Mouse (Mus musculus) C2C12 (cell line): ENCODE results near the gene Olfml2a. TPM values are rescaled to one million over a fixed set of nuclear protein-coding genes. Genes with fewer than 3 reads are reported as not detected.

ENCODE experiments used
- H3K27me3 ChIP-seq: one replicate; pipeline ENCODE4 v1.6.1; 2011; ENCODE audit not compliant: control insufficient read depth, insufficient read depth, insufficient read length
- H3K36me3 ChIP-seq: one replicate; pipeline ENCODE4 v1.6.1; 2011; ENCODE audit not compliant: control insufficient read depth, insufficient read depth
- H3K4me3 ChIP-seq: one replicate; pipeline ENCODE4 v1.5.1; 2011; ENCODE audit warnings: mild to moderate bottlenecking, control low read depth; ENCODE audit not compliant: poor library complexity, insufficient read depth, severe bottlenecking
- H3K79me2 ChIP-seq: one replicate; pipeline ENCODE4 v1.6.1; 2011; ENCODE audit not compliant: control insufficient read depth, insufficient read depth
- H3K79me3 ChIP-seq: one replicate; pipeline ENCODE4 v1.6.1; 2011; ENCODE audit warnings: low read depth, control low read depth
- H3ac ChIP-seq: one replicate; pipeline ENCODE3; 2011; ENCODE audit warnings: low read depth; ENCODE audit not compliant: control insufficient read depth, insufficient read length
- CEBPB ChIP-seq: IDR thresholded peaks from one replicate; pipeline ENCODE4 v1.6.1; 2011; ENCODE audit warnings: low read depth, mild to moderate bottlenecking, control low read depth, moderate library complexity
- CTCF ChIP-seq: IDR thresholded peaks from one replicate; pipeline ENCODE4 v1.5.1; 2011; ENCODE audit not compliant: control insufficient read depth, insufficient read depth, insufficient read length
- FOSL1 ChIP-seq: IDR thresholded peaks from one replicate; pipeline ENCODE4 v1.8.0; 2011; ENCODE audit warnings: mild to moderate bottlenecking, low read length; ENCODE audit not compliant: poor library complexity, insufficient read depth, severe bottlenecking
- MAX ChIP-seq: IDR thresholded peaks from one replicate; pipeline ENCODE4 v1.6.1; 2011; ENCODE audit warnings: mild to moderate bottlenecking, control low read depth
- MYOD1 ChIP-seq: IDR thresholded peaks from one replicate; pipeline ENCODE4 v1.6.1; 2011; ENCODE audit warnings: low read depth; ENCODE audit not compliant: control insufficient read depth, insufficient read length
- MYOG ChIP-seq: IDR thresholded peaks from one replicate; pipeline ENCODE4 v1.6.1; 2011; ENCODE audit not compliant: control insufficient read depth, insufficient read length; ENCODE audit errors: extremely low read depth
- USF1 ChIP-seq: IDR thresholded peaks from one replicate; pipeline ENCODE4 v1.6.1; 2011; ENCODE audit warnings: low read depth, mild to moderate bottlenecking, control low read depth, moderate library complexity
- polyA plus RNA-seq: library from polyadenylated mRNA; unstranded; fragments of >200 nt; fragmentation: generic; extraction: Trizol; gene quantifications from one replicate; pipeline ENCODE4 v1.2.1, GENCODE M21; 2012; ENCODE audit warnings: missing spikeins

Gene Olfml2a
- polyA plus RNA-seq, 1 experiment = not detected

DNA sequence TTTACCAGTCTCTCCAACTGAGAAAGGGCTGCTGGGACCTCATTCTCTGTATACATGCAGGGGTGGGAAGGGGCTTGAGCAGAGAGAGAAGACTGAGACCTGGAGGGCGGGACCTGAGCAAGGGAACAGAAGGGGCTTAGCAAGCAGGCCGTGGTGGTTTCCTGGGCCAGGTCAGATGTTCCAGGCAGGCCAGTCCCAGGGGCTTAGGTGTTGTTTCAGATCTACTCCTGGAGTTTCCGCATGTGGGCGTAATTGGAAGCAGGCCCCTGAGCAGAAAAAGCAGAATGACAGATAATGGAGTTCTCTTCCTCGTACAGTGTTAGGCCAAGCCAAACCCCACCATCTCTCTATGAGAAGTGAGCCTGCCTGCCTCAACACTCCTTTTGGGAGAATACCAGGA, 3.2 kb downstream of the Olfml2a start:
- Histone ChIP-seq H3K36me3 (no peaks in the 10 kb centered on the region), H3K4me3 (no peak overlapping the region), H3K27me3 (no peaks in the 10 kb centered on the region), H3ac (no peak overlapping the region), H3K79me2 (no peaks in the 10 kb centered on the region), H3K79me3 (no peaks in the 10 kb centered on the region)
- no peak for TF ChIP-seq MYOD1
- TF ChIP-seq CEBPB = no peak
- TF ChIP-seq MAX = no peak
- no peak for TF ChIP-seq FOSL1
- TF ChIP-seq CTCF = no peak
- no peak for TF ChIP-seq MYOG
- TF ChIP-seq USF1 = no peak

DNA sequence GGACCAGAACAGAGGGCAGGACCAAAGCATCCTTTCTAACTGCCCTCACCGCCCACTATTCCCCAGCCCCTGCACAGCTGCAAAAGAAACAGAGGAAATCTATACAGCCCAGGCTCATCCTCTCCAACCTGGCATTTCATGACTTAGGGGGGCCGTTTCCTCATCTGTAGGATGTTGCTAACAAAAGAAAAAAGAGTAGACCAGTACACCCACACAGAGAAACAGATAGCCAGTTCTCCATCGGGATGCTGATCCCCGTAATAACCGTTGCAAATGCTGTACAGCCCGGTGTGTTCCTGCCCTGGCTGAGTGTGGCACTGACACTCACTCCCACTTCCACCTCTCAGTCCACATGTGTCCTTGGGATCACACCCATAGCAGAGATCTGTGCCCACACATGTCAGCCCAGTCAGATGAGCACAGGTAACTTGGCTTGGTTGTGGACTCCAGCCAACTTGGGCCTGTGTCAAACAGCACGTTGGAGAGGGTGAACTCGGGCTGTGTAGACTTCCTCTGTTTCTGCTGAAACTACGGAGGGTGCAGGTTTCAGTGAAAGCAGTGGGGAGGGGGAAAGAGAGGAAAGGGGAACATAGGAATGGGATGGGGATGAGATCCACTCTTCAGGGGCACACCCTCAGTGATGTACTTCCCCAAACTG, 5.1 kb downstream of the Olfml2a start:
- Histone ChIP-seq H3K4me3 (no peak overlapping the region), H3ac (no peak overlapping the region), H3K79me3 (no peaks in the 10 kb centered on the region), H3K36me3 (no peaks in the 10 kb centered on the region), H3K79me2 (no peaks in the 10 kb centered on the region), H3K27me3 (no peaks in the 10 kb centered on the region)
- TF ChIP-seq USF1 (no peak), CEBPB (no peak), MYOD1 (no peak), MAX (no peak), FOSL1 (no peak)

DNA sequence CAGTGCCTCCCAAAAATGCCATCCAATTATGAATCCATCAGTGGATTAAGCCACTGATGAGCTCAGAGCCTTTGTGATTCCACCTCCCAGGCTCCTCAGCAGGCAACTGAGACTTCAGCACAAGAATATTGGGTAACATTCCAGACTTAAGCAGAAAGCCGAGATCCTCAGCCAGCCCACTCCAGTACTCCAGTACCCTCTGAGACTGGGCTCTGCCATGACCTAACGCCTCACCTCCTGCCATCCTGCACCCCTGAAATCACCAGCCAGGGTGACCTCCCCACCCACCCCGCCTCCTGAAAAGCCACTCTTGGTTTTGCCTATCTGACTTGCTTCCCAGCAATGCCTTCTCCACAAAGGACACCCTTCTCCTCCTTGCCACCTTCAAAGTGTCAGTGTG, 5.6 kb downstream of the Olfml2a start:
- Histone ChIP-seq H3K27me3 (no peaks in the 10 kb centered on the region), H3K79me3 (no peaks in the 10 kb centered on the region), H3ac (no peak overlapping the region), H3K79me2 (no peaks in the 10 kb centered on the region), H3K36me3 (no peaks in the 10 kb centered on the region), H3K4me3 (no peak overlapping the region)
- TF ChIP-seq USF1 = no peak
- no peak for TF ChIP-seq CEBPB
- no peak for TF ChIP-seq FOSL1
- no peak for TF ChIP-seq MYOG
- TF ChIP-seq MYOD1 = no peak
- no peak for TF ChIP-seq CTCF

DNA sequence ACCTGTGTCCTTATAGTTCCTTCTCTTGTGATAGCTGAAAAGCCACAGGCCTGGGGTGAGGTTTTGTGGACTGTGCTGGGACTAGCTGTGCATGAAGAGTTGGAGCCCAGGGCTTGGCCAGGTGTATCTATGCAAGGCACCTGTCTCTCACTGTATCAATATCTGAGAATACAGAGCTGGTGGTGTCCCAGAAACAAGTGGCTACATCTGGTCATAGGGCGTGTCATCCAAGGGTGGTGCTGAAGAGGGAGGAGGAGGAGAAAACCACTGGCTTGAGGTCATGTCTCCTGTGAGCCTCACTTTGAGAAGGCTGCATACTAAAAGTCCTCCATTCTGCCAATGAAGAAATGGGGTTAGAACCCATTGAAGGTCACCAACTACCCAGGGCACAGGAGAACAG, 6.2 kb downstream of the Olfml2a start:
- Histone ChIP-seq H3K79me3 (no peaks in the 10 kb centered on the region), H3K79me2 (no peaks in the 10 kb centered on the region), H3K4me3 (no peak overlapping the region), H3K27me3 (no peaks in the 10 kb centered on the region), H3ac (no peak overlapping the region), H3K36me3 (no peaks in the 10 kb centered on the region)
- no peak for TF ChIP-seq MAX
- TF ChIP-seq CEBPB = no peak
- no peak for TF ChIP-seq MYOG
- no peak for TF ChIP-seq FOSL1
- TF ChIP-seq MYOD1 = no peak
- TF ChIP-seq USF1 = no peak
- TF ChIP-seq CTCF = no peak

DNA sequence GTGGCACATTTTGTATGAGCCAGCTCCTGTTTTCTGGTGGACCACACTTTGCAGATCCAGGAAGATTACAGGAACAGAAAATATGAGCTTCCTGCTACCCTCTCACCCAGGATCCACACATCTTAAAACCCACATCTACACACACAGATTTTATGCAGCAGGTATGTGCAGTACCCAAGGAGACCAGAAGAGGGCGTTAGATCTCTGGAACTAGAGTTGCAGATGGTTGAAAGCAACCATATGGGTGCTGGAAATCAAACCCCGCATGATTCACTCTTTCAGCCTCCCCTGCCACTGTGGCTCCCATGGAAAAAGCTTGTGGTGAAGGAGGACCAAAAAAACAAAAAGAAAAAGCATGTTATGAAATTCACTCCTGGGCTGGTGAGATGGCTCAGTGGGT, 7.3 kb downstream of the Olfml2a start:
- no peaks in the 10 kb centered on the region for H3K79me3 ChIP-seq
- H3K79me2 ChIP-seq = no peaks in the 10 kb centered on the region
- H3ac ChIP-seq = no peak overlapping the region
- TF ChIP-seq MYOD1 = no peak
- no peak for TF ChIP-seq MYOG
- no peak for TF ChIP-seq FOSL1
- no peak for TF ChIP-seq USF1
- TF ChIP-seq CTCF = no peak
- H3K36me3 ChIP-seq = no peaks in the 10 kb centered on the region
- no peak overlapping the region for H3K4me3 ChIP-seq
- no peaks in the 10 kb centered on the region for H3K27me3 ChIP-seq

DNA sequence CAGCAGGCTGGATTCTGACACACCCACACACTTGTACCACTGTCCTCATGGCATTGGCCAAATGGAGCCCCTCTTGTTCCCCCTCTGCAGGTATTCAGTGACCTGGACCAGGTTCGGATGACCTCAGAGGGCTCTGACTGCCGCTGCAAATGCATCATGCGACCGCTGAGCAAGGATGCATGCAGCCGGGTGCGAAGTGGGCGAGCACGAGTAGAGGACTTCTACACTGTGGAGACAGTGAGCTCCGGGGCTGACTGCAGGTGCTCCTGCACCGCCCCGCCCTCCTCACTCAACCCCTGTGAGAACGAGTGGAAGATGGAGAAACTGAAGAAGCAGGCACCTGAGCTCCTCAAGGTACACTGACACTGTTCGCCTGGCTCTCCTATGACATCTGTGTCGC, 9.6 kb downstream of the Olfml2a start:
- TF ChIP-seq USF1 = no peak
- TF ChIP-seq FOSL1 = no peak
- no peak for TF ChIP-seq MAX
- no peak for TF ChIP-seq CEBPB
- TF ChIP-seq MYOD1 = no peak
- no peak for TF ChIP-seq MYOG
- no peak for TF ChIP-seq CTCF
- no peak overlapping the region for H3K4me3 ChIP-seq
- no peak overlapping the region for H3ac ChIP-seq
- H3K79me3 ChIP-seq = no peaks in the 10 kb centered on the region
- H3K79me2 ChIP-seq = no peaks in the 10 kb centered on the region
- no peaks in the 10 kb centered on the region for H3K36me3 ChIP-seq
- H3K27me3 ChIP-seq = no peaks in the 10 kb centered on the region
